Mouse (Mus musculus): ENCODE measurements at regions not wholly inside any gene's neighbourhood (a gene's known extent, or its start where the extent isn't known, plus 50 kb on each side); places are given as distances from the start of the nearest gene placed in this dataset.

DNA sequence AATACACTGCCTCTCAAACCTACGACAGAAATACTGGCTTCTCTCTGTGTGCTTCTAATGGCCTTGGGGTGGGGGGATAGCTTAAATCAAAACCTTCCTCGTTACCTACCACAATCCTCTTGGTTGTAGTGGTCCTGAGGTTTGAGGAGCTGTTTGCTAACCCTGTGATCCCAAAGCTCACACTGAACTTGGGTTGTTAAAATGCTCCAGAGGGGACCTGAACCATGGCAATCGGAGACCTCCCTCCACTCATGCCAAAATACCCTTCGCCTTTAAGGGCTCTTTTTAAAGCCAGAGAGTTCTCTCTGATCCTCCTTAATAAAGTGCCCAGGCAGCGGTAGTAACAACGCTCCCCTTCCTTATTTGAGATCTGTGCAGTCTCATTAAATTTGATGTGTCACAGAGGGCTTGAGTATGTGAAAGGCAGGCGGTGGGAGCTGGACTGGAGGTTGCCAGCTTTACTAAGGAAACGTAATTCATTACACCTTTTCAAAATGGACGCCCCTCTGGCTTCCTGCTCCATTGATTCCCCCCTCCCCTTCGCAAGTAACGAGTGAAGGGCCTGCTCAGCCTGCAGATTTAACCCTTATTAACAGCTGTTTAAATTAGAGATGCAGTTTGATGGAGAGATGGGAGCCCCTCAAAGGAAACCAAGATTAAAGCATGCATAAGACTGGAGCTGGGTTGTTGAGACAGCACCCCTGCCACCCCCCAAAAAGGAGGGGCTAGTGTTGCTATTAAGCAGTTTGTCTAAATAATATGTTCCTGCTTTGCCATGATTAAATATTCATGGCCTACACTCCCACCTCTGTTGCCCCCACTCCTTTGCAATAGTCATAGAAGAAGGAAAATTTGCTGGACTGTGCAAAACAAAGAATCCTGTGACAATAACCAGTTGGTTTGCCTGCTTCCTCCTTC is 289.4 kb downstream of the Sorl1 start:
- DNase-seq (ENCODE audit: low spot score): no peak

DNA sequence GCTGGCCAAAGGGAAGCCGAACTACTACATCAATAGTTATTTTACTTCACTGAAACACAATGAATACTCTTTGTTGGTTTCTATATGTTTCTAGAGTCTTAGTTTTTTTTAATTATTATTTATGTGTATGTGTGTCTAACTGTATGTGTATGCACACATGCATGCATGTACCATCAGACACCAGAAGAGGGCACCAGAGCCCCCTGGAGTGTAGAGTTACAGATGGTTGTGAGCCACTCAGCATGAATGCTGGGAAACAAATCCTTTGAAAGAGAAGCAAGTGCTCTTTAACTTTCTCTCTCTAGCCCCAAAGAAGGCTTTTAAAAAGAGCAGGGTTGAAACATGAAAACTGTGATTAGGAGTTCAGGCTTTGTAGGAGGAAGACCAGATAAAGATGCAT is 290.7 kb downstream of the Sorl1 start:
- no peak for DNase-seq (ENCODE audit: low spot score)

DNA sequence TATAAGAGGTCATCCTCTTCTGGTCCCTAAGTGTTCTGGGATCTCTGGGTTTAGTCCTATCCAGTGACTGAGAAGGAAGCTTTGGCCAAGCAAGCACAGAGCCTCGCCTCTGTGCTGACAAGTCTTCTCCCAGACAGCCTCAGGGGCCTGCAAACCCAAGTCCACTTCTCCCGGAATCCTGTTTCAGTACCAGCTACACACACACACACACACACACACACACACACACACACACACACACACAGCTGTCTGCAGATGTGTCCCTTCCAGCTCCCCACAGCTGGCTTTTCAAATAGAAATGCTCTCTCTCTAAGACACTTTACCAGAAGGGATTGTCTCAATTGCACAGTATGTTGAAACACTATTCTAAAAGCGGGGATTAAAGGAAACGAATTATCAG is 296.7 kb downstream of the Sorl1 start:
- no peak for DNase-seq (ENCODE audit: low spot score)

DNA sequence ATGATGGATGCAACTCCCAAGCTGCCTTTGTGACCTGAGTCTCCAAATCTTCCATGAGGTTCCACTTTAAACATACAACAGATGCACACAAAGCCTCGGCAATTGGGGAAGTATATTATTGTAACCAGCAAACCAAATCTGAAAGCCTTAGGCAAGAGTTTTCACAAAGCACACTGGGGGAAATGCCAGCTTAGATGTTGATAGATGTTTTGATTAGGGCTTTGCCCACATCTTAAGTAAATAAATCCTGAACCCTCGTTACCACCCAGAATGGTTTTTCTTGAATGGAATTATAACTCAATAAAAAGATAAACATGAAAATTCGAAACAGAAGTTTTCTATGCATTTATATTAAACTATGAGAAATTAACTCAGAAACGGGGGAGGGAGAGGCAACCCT is 302.7 kb downstream of the Sorl1 start:
- DNase-seq (ENCODE audit: low spot score): no peak

DNA sequence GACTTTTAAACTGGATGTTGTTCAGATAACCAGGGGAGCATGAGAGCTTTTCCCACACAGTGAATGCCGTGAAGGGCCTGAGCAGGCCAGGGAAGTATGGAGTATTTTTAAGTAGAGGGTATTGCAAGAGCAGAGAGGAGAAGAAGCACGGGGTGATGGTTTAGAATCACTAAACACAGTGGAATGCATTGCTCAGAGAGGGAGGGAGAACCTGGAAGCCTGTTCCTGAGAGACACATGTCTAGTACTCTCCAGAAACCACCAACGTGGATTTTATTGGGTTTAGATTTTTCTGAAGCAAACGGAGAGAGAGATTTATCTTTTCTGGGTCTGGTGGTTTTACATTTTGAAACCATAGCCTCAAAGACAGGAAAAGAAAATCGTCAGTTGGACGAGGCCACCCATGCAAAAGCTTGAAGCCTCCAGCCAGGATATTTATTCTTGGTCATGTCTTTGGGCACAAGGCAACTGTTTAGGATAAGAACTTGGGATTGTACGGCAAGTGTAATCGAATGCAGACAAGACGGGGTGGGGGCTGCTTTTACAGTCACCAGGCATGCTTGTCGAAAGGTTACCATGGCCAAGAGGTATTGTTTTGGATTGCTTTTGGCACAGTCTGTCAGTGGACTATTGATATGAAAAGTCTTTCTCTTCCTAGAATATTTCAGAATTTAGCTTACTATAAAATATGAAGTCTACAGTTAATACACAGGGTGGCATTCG is 306.2 kb downstream of the Sorl1 start:
- no peak for DNase-seq (ENCODE audit: low spot score)

DNA sequence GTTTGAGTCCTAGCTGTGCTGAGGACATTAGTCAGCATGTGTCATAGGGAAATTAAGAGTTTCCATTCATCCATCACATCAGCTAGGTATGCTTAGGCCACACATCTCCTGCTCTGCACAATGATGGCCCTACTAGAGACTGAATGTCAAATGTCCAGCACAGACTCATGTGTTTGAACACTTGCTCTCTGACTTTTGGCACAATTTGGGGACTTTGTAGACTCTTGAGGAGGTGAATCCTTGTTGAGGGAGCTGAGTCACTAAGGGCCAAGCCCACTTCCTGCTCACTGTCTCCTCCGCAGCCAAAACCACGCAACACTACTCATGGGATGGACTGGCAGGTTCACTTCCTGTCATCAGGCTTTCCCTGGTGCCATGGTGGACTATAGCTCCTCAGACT is 308.2 kb downstream of the Sorl1 start:
- no peak for DNase-seq (ENCODE audit: low spot score)

DNA sequence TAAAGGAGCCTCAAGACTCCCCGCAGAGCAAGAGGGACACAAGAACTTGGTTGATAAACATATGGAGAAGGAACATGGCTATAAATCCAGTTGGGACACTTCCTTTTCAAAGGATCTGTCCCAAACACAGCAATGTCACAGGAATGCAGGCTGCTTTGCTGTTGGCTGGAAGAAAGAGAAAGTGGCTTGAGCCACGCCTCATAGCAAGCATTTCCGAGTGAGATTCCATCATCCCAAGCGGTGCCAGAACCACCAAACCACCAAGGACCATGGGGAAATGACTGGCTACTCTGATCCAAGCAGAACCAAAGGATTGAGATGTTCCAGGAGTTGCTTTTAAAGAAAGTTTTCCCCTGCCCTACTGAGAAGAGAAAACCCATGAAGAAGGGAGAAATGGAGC is 314.8 kb downstream of the Sorl1 start:
- DNase-seq (ENCODE audit: low spot score): peak; percentile 8

DNA sequence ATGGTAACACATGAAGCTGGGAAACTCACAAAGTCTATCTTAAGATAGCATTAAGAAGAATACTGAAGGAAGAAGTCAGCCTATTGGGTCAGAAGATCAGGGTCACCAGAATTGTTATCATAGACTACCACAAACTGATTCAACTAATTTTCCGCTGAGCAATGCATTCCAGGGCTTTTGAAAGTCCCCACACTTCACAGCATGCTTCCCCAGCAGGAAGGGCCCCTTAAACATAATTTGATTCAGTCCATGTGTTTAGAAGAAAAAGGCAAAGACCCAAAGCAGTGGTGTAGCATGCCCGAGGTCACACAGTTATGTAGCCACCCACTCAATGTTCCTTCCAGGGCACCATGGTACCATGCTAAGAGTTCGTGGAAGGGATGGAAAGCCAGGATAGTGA is 315.3 kb downstream of the Sorl1 start:
- no peak for DNase-seq (ENCODE audit: low spot score)

DNA sequence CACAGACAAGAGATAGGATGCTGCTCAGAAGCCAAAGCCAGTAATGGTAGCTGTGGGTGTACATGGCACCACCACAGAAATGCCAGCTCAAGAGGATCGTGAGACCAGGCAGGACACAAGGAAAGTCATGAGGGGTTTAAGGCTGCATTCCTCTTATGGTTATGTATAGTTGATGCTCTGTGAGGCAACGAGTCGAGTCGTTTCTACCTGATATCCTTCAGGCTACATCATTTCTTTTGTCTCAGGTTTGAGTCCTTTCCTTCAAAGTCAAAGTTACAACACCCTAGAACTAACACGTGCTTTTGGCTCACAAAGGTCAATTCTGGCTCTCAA is 317.8 kb downstream of the Sorl1 start:
- DNase-seq (ENCODE audit: low spot score): no peak

DNA sequence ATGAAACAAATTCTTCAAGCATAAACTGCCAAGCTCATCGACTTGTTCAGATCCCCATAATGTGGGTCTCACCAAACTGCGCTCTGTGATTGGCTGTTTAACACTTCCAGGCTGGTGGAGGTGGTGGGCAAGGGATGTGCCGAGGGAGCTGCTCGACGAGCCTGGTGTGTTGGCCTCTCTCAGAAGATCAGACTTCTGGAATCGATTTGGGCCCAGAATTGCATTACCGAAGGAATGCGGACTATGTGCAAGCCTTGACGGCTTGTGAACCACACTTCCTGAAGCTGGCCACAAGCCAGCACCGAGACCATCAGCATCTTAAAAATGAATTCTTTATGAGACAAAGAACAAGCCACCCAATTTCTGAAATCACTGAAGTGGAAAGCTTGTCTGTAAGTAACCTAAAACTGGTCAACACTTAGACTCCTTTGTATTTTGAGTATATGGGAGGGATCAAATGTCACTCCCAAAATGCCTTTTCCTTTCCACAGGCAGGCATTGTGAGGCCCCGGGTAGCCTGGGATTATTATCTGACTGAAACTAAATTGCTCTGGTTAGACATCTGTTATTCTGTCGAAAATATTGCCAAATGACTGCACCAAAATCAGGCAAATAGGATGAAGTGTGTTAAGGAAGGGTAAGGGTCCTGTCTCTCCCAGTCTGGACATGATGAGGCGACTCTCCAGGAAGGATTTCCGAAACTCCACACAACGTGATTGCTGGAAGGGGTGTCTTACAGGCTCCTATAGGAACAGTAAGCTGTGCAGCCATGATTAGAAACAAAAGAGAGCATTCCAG is 318.4 kb downstream of the Sorl1 start:
- DNase-seq (ENCODE audit: low spot score): peak; percentile 6

DNA sequence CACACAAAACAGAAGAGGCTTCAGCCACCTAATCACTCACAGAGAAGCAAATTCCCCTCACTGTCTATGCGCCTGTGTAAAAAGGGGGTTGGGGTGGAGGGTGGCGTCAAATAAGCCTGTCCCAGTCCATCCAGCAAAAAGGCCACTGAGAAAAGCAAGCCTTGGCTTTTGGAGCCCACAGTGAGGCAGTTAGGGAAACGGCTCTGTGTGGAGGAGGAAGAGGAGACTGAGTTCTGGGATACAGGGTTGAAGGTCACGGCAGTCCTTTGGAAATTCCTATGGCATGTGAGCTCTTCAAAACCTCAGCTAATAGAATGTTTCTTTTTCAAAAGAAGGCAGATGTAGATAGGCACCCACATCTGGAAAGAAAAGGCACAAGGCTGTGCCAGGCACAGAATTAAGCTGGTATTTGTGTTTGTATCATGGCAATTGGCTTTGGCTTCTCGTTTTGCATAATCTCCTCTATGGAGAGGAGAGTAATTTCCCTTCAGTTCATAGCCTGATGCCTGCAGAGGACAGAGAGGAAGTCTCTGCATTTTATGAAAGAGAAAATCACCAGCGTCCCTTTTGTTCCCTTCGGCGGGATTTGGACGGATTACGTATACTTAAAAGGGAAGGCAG is 319.3 kb downstream of the Sorl1 start:
- no peak for DNase-seq (ENCODE audit: low spot score)

DNA sequence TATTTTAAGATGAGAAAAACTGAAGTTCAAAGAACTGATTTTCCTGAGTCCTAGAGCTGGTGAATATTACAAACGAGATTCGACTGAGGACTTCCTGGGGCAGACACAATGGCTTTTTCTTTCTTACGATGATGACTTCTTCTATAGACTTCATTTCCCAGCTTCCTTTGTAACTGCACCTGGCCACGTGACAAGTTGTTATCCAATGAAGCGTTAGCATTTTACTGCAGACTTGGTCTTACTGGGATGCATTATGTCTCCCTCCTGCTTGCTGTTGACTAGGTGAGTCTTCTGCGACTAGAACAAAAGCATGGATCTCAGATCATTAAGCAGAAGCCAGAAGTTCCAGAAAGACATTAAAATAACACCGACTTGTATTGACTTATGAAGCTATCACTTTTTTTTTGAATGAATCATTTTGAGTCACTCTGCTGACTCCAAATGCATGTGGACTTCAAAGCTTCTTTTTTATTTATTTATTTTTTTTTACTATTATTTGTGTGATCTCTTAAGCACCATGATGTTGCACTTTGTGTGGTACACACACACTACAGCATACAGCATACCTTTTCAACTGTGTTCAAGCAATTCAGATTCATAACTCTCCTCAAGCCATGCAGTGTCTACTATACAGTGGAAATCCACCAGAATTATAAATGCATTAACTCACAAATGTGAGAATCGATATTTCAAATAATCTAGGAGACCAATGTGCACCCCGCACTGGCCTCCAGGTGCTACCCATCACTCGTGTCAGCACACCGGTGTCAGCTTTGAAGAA is 320.2 kb downstream of the Sorl1 start:
- no peak for DNase-seq (ENCODE audit: low spot score)

DNA sequence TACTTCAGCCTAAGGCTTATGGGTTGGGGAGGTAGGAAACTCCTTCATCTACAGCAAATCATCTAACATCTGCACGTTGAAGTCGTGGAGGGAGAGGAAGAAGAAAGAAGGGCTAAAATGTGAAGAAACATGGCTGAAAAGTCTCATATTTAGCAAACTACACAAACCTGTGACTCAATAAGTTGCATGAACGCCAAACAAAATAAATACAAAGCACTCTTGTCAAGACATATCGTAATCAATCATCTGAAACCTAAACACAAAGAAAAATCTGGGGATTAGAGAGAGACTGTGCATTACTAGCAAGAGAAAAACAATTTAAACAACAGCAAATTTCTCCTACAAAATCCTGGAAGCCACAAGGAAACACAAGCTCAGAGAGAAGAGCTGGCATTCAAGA is 322.7 kb downstream of the Sorl1 start:
- no peak for DNase-seq (ENCODE audit: low spot score)

DNA sequence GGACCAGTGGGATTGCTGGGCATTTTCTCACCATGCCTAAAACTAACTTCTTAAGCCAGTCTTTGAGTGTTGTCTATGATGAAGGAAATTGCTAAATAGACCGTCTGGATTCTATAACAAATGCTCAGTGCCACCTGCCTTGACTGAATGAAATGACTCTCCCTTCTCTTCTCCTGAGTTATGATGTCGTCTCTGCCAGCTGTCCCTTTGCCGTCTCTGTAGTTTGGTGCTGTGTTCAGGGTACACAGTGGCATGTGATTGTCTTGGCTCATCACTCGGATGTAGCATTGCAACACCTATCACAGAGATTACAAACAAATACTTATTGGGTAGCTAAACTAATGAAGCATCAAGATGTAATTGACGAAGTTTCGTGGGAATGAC is 331.3 kb downstream of the Sorl1 start:
- no peak for DNase-seq (ENCODE audit: low spot score)

DNA sequence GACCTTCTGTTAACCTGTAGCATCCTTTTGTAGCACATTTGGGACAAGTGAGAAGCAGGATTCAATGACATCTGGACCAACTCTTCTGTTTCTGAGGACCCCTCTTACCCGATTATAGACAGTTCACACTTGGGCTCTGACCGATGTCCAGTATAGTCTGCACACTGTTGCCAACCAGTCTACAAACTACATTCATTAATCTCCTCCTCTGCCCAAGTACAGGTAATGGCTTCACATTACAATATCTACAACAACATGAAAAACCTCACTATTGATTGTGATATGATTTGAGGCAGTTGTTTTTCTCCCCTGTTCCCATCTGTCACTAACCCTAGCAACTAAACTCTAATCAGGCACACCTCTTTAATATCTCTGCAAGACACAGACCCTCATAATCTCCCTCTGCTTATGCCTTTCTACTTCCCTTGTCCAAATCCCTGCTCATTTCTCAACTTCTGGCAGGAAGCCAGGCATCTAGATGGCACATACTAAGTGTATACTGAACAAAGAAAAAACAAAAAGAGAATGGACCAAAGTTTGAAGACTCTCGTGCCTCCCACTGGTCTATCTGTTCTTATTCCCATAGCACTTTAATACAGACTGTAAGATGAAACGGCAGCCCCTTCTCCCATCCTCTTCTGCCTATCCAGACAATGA is 331.8 kb downstream of the Sorl1 start:
- no peak for DNase-seq (ENCODE audit: low spot score)

DNA sequence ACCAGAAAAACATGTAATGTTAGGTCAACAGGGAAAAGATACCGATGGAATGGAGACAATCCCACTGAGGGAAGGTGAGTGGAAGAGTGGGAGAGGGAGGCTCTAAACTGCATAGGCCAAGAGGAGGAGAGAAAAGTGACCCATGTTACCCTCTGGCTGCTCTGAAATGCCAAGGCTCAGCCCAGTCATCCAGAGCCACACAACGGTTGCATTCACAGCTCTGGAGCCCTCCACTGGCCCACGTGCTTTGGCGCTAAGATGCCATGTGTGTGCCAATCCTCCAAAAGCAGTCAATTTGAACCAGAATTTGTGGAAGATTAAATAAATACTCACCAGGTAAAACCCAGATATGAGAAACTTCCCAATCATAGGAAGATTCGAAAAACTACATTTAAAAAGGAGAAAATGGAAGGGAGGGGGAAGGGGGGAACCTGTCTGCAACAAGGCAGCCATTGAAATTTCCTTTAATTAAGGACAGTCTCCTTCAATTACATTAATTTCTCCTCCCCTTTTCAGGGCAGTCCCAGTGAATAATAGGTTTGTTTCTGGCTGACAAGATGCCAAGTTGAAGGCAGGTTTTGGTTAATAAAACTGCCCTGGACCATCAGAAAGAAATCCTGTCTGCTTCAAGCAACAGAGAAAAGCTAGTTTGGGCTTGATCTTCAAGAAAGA is 332.5 kb downstream of the Sorl1 start:
- DNase-seq (ENCODE audit: low spot score): no peak

DNA sequence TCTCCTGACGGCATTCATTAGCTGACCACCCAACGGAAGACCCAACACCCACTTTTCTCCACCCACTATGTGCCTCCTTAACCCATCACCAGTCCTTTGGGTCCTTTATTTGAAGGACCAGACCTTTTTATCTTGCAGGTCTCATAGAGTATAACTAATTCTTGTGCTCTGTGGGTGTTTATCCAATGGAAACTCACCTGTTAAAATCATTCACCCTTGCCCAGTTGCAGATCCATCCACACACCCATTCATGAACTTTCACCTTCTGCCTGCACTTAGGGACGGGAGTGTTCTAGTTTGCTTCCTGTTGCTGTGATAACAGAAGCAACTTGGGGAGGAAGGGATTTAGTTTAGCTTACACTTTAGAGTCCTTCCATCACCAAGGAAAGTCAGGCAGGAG is 339.0 kb downstream of the Sorl1 start:
- no peak for DNase-seq (ENCODE audit: low spot score)

DNA sequence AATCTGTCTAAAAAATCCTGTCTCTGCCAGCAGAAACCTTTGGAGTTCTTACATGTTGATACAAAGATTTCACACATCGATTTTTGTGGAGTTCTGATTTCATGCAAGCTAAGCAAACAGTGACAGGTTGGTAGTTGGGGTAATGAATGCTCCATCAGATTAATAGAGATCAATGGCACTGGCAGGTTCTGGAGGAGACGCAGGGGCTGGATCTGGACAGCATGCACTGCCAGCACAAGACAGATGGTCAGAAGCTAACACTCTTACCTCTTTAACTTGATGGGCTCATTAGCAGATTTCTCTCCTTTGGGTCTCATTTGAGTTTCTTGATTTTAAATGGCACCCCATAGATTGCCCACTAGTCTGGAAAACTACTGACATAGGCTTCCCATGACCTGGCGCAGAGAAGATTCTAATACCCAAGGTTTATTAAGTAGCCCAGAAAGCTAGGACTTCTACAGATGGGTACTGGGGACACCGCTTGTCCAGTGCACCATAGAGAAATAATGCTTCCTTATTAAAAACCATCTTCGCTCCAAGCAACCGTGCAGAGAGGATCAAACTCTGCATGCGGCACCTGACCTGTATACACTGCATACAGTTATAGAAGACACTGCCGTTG is 351.7 kb downstream of the Sorl1 start:
- no peak for DNase-seq (ENCODE audit: low spot score)

DNA sequence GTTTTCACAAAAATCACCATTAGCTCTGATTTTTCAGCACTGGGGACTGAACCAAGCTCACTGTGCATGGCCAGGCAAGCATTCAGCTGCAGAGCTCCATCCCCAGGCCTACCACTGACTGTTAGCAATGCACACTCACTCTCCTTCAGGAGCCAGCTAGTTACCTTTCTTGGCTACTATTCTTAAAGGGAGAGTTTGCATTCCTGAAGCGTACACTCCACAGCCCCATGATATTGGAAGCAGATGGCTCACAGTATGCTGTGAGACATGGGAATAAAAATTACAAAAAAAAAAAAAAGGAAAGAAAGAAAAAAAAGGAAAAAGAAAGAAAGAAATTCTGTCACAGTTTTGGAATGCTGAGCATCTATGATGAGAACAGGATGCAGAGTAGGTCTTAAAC is 352.8 kb downstream of the Sorl1 start:
- DNase-seq (ENCODE audit: low spot score): no peak

DNA sequence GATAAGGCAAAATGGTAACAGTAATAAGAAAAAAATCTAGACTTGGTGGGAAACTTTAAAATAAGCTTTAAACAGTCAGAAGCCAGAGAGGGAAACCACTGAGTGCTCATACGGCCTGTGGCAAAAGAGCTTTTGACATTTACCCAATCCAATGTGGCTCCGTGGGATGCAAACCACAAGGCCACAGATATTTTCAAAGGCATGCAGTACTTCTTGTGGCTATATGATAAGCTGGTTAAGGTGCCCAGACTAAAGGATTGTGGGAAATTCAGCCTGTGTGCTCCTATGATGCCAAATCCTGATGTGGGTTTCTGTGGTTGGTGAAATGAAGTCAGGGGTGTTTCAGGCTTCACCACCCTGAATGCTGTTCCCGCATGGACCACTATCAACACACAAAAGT is 355.8 kb downstream of the Sorl1 start:
- DNase-seq (ENCODE audit: low spot score): no peak
